Mouse (Mus musculus): ENCODE measurements at regions not wholly inside any gene's neighbourhood (a gene's known extent, or its start where the extent isn't known, plus 50 kb on each side); places are given as distances from the start of the nearest gene placed in this dataset.

DNA sequence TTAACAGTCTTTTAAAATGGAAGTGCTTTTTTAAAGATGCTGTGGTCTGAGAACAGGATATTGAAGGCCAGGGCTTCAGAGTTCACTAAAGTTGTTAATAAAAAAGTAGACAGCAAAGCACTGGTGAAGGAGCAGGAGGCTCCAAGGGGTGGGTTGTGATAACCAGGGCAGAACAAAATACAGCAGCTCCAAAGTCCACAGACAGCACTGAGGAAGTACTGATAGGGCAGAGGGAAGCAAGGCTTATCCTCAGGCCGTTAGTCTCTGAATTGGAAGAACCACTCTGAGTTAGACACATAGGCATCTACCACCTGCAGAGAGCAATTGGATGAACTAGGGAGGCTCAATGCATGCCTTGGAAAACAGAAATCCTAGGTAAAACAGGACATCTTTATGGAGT lies 62.1 kb downstream of the P2ry1 start:
- DNase-seq (ENCODE audit: low spot score) = no peak
- Histone ChIP-seq H3K27ac (no peak overlapping the region), H3K27me3 (ENCODE audit: insufficient read depth, poor library complexity, severe bottlenecking) (no peaks in the 10 kb centered on the region), H3K36me3 (no peaks in the 10 kb centered on the region), H3K4me3 (no peak overlapping the region), H3K4me1 (no peaks in the 10 kb centered on the region), H3K9me3 (no peaks in the 10 kb centered on the region)
- WGBS = 41% methylated on average over 1 of the region's 1 CpGs

GRCm38 (mm10) chr3:61067067-61067466 lies 64.5 kb downstream of the P2ry1 start:
- no peak overlapping the region for H3K4me3 ChIP-seq
- WGBS = 73% methylated on average over 1 of the region's 1 CpGs
- no peaks in the 10 kb centered on the region for H3K4me1 ChIP-seq
- H3K27me3 ChIP-seq (ENCODE audit: insufficient read depth, poor library complexity, severe bottlenecking) = no peaks in the 10 kb centered on the region
- no peaks in the 10 kb centered on the region for H3K36me3 ChIP-seq
- H3K9me3 ChIP-seq = no peaks in the 10 kb centered on the region
- DNase-seq (ENCODE audit: low spot score) = no peak
- no peak overlapping the region for H3K27ac ChIP-seq

GRCm38 (mm10) chr3:61068229-61068628 lies 65.6 kb downstream of the P2ry1 start:
- Histone ChIP-seq H3K9me3 (no peaks in the 10 kb centered on the region), H3K27ac (no peak overlapping the region), H3K4me3 (no peak overlapping the region), H3K36me3 (no peaks in the 10 kb centered on the region), H3K4me1 (no peaks in the 10 kb centered on the region), H3K27me3 (ENCODE audit: insufficient read depth, poor library complexity, severe bottlenecking) (no peaks in the 10 kb centered on the region)
- DNase-seq (ENCODE audit: low spot score) = no peak

GRCm38 (mm10) chr3:61071041-61071440 lies 68.4 kb downstream of the P2ry1 start:
- 92% methylated on average over 1 of the region's 1 CpGs for WGBS
- no peak for DNase-seq (ENCODE audit: low spot score)
- no peak overlapping the region for H3K27ac ChIP-seq
- H3K4me3 ChIP-seq = no peak overlapping the region
- no peaks in the 10 kb centered on the region for H3K4me1 ChIP-seq
- no peaks in the 10 kb centered on the region for H3K27me3 ChIP-seq (ENCODE audit: insufficient read depth, poor library complexity, severe bottlenecking)
- H3K9me3 ChIP-seq = no peaks in the 10 kb centered on the region
- H3K36me3 ChIP-seq = no peaks in the 10 kb centered on the region

- no peak overlapping the region for H3K4me3 ChIP-seq
- no peaks in the 10 kb centered on the region for H3K36me3 ChIP-seq
- H3K27ac ChIP-seq = no peak overlapping the region
- H3K4me1 ChIP-seq = no peaks in the 10 kb centered on the region
- no peaks in the 10 kb centered on the region for H3K27me3 ChIP-seq (ENCODE audit: insufficient read depth, poor library complexity, severe bottlenecking)
- WGBS = 85% methylated on average over 1 of the region's 1 CpGs
- DNase-seq (ENCODE audit: low spot score) = no peak
- no peaks in the 10 kb centered on the region for H3K9me3 ChIP-seq
Measured at GRCm38 (mm10) chr3:61072330-61072729, 69.7 kb downstream of the P2ry1 start.

DNA sequence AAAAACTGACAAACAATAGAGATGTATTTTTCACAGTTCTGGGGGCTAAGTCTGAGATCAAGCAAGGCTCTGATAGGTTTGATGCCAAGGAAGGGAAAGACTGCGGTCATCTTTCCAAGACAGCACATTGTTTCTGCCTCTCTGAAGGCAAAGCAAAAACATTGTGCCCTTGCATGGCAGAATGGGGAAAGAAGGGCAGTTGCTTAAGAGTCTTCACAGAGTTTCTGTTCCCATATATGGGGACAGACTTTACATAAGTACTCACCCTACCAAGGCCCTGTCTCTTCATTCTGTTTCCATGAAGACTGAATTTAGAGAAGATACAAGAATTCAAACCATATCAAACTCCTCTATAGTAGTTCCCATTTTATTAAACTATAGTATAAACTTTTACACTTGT lies 70.5 kb downstream of the P2ry1 start:
- no peaks in the 10 kb centered on the region for H3K4me1 ChIP-seq
- DNase-seq (ENCODE audit: low spot score) = no peak
- no peak overlapping the region for H3K4me3 ChIP-seq
- H3K36me3 ChIP-seq = no peaks in the 10 kb centered on the region
- WGBS = 86% methylated on average over 1 of the region's 1 CpGs
- no peaks in the 10 kb centered on the region for H3K9me3 ChIP-seq
- H3K27ac ChIP-seq = no peak overlapping the region
- no peaks in the 10 kb centered on the region for H3K27me3 ChIP-seq (ENCODE audit: insufficient read depth, poor library complexity, severe bottlenecking)

DNA sequence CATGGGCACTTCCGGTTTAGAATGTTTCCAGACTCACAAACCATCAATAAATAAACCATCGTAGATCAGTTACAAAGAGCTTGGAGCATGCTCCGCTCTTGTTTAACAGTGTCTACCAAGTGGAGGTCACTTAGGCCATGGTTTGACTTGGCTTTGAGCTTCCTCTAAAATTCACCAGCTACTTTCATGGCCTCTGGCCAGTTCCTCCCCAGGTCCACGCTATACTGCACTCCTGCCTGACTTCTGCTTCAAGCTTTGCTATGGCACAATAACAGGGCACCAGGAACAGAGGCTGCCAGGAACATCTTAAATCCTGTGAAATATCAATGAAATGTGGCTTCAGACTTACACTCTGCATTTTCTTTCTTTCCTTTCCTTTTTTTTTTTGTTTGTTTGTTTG lies 71.2 kb downstream of the P2ry1 start:
- no peak overlapping the region for H3K27ac ChIP-seq
- whole genome bisulfite sequencing = 82% methylated on average over 4 of the region's 4 CpGs

DNA sequence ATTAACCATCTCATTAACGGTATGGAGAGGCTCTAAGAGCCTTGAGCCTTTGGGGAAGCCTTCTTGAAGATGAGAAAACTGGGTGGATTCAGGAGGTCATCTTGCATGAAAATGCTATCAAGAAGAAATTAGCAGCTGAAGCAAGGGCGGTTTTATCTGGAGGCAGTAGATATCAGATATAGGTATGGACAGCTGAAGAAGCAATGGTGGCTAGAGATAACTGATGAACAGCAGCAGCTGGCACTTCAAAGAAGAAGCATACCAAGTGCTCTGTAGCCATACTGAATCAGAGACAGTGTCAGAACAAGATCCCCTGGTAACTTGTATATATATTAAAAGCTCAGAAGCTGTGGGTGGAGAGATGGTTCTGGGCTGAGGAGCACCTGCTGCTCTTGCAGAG lies 73.2 kb downstream of the P2ry1 start:
- Histone ChIP-seq H3K27ac (no peak overlapping the region), H3K27me3 (ENCODE audit: insufficient read depth, poor library complexity, severe bottlenecking) (no peaks in the 10 kb centered on the region), H3K9me3 (no peaks in the 10 kb centered on the region), H3K4me1 (no peaks in the 10 kb centered on the region), H3K36me3 (no peaks in the 10 kb centered on the region), H3K4me3 (no peak overlapping the region)
- DNase-seq (ENCODE audit: low spot score) = no peak
- WGBS = 70% methylated on average over 2 of the region's 2 CpGs

More for the DNA sequence above, 71.2 kb downstream of the P2ry1 start:
- no peak overlapping the region for H3K4me3 ChIP-seq
- no peaks in the 10 kb centered on the region for H3K27me3 ChIP-seq (ENCODE audit: insufficient read depth, poor library complexity, severe bottlenecking)
- H3K36me3 ChIP-seq = no peaks in the 10 kb centered on the region
- no peaks in the 10 kb centered on the region for H3K9me3 ChIP-seq
- no peaks in the 10 kb centered on the region for H3K4me1 ChIP-seq
- no peak for DNase-seq (ENCODE audit: low spot score)

GRCm38 (mm10) chr3:61089931-61090330 lies 87.3 kb downstream of the P2ry1 start:
- no peaks in the 10 kb centered on the region for H3K27me3 ChIP-seq (ENCODE audit: insufficient read depth, poor library complexity, severe bottlenecking)
- no peaks in the 10 kb centered on the region for H3K9me3 ChIP-seq
- H3K4me3 ChIP-seq = no peak overlapping the region
- no peaks in the 10 kb centered on the region for H3K36me3 ChIP-seq
- no peak for DNase-seq (ENCODE audit: low spot score)
- no peak overlapping the region for H3K27ac ChIP-seq
- 88% methylated on average over 1 of the region's 1 CpGs for WGBS
- H3K4me1 ChIP-seq = no peaks in the 10 kb centered on the region

GRCm38 (mm10) chr3:61092031-61092430 lies 89.4 kb downstream of the P2ry1 start:
- no peaks in the 10 kb centered on the region for H3K4me1 ChIP-seq
- H3K27ac ChIP-seq = no peak overlapping the region
- no peaks in the 10 kb centered on the region for H3K36me3 ChIP-seq
- WGBS = 77% methylated on average over 2 of the region's 2 CpGs
- no peak for DNase-seq (ENCODE audit: low spot score)
- H3K9me3 ChIP-seq = no peaks in the 10 kb centered on the region
- H3K27me3 ChIP-seq (ENCODE audit: insufficient read depth, poor library complexity, severe bottlenecking) = no peaks in the 10 kb centered on the region
- H3K4me3 ChIP-seq = no peak overlapping the region

DNA sequence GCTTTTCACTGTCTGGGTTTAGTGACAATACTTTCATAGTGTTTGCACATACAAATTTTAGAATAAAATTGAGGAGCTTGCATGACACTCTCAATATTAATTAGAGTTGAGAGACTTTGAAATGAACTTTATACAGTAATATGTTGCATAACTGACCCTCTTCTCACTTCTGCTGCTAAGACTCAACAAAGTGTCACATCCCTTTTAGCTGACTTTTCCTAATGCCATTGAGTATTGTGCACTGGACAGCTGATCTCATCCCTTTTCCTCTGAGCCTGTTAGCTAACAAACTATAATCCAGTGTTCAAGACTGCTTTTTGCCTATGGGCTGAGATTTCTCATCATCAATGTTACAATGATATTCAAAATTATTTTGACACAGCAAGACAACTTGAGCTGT lies 113.8 kb downstream of the P2ry1 start:
- no peak overlapping the region for H3K27ac ChIP-seq
- no peaks in the 10 kb centered on the region for H3K36me3 ChIP-seq
- H3K4me1 ChIP-seq = no peaks in the 10 kb centered on the region
- H3K4me3 ChIP-seq = no peak overlapping the region
- H3K9me3 ChIP-seq = no peaks in the 10 kb centered on the region
- no peaks in the 10 kb centered on the region for H3K27me3 ChIP-seq (ENCODE audit: insufficient read depth, poor library complexity, severe bottlenecking)
- DNase-seq (ENCODE audit: low spot score) = no peak

DNA sequence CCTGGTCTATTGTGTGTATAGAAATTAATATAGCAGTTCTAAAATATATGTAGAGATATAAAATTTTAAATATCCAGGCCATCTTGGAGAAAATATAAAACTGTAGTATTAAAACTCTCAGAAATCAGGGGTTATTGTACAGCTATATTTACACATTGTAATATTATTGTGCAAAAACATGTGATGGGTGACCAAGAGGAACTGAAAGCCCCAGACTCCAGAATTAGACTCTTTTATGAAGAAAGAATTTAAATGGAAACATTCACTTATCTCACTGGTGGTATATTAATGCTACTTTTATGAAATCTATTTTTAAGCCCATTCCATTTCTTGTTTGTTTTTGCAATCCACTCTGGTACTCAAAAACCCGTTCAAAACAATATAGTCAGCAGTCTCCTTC lies 130.5 kb downstream of the P2ry1 start:
- WGBS = 53% methylated on average over 1 of the region's 1 CpGs
- Histone ChIP-seq H3K27ac (no peak overlapping the region), H3K4me3 (no peak overlapping the region), H3K27me3 (ENCODE audit: insufficient read depth, poor library complexity, severe bottlenecking) (no peaks in the 10 kb centered on the region), H3K36me3 (no peaks in the 10 kb centered on the region), H3K4me1 (no peaks in the 10 kb centered on the region), H3K9me3 (no peaks in the 10 kb centered on the region)
- DNase-seq (ENCODE audit: low spot score) = no peak

- no peaks in the 10 kb centered on the region for H3K27me3 ChIP-seq (ENCODE audit: insufficient read depth, poor library complexity, severe bottlenecking)
- no peak overlapping the region for H3K4me3 ChIP-seq
- no peaks in the 10 kb centered on the region for H3K4me1 ChIP-seq
- no peak for DNase-seq (ENCODE audit: low spot score)
- no peak overlapping the region for H3K27ac ChIP-seq
- H3K9me3 ChIP-seq = no peaks in the 10 kb centered on the region
- WGBS = 81% methylated on average over 2 of the region's 2 CpGs
- no peaks in the 10 kb centered on the region for H3K36me3 ChIP-seq
Measured at GRCm38 (mm10) chr3:61154087-61154486, 151.5 kb downstream of the P2ry1 start.

DNA sequence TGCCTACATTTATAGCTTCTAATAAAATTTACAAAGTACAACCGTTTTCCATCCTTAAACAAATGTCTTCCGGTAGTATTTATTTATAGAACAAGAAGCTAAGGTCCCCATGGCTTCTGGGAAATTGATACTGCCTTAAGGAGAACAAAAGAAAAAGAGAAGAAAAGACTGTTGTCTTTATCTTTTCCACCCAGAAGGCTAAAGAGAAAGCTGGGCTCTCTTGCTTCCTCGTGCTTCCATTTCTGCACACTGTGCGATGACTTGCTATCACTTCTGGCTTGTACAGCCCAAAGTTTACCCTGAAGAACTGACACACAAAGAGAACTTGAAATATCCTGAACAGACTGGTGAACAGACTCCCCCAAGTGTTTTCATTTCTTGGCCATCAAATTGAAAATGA lies 157.2 kb downstream of the P2ry1 start:
- Histone ChIP-seq H3K27ac (no peak overlapping the region), H3K4me3 (no peak overlapping the region), H3K27me3 (ENCODE audit: insufficient read depth, poor library complexity, severe bottlenecking) (no peaks in the 10 kb centered on the region), H3K4me1 (no peaks in the 10 kb centered on the region), H3K36me3 (no peaks in the 10 kb centered on the region), H3K9me3 (no peaks in the 10 kb centered on the region)
- 60% methylated on average over 4 of the region's 4 CpGs for WGBS
- no peak for DNase-seq (ENCODE audit: low spot score)

DNA sequence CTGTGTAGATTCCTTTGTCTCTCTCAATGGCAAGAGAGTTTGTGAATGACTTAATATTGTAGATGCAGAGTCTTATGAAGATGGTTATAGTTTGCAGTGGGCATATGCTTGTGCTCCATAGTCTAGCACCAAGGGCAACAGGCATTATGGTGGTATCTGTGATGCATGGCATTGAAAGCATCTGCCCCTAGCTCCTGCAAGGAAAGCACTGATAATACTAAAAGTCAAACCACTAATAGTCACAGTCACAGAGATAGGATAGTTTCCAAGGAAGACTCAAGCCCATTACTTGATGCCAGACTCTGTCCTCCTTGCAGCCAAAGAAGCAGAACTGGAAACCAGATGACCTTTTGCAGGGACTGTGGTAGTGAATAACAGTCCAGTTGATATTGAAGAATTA lies 158.8 kb downstream of the P2ry1 start:
- no peaks in the 10 kb centered on the region for H3K27me3 ChIP-seq (ENCODE audit: insufficient read depth, poor library complexity, severe bottlenecking)
- no peaks in the 10 kb centered on the region for H3K9me3 ChIP-seq
- DNase-seq (ENCODE audit: low spot score) = no peak
- H3K36me3 ChIP-seq = no peaks in the 10 kb centered on the region
- no peak overlapping the region for H3K4me3 ChIP-seq
- no peak overlapping the region for H3K27ac ChIP-seq
- no peaks in the 10 kb centered on the region for H3K4me1 ChIP-seq
